Mouse (Mus musculus) bone marrow, adult 2 months (tissue): ENCODE results near the gene Ptprg.

Experiments
- CTCF ChIP-seq: fragments of 200-500 bp; IDR thresholded peaks from 2 replicates; pipeline ENCODE4 v1.5.1; 2011; ENCODE audit warnings: low read length, control low read depth; ENCODE audit not compliant: control insufficient read depth, insufficient read depth
- POLR2A ChIP-seq: fragments of 200-500 bp; IDR thresholded peaks from 2 replicates; pipeline ENCODE4 v1.6.1; 2011; ENCODE audit warnings: low read depth, mild to moderate bottlenecking, control low read depth, low read length, borderline replicate concordance; ENCODE audit not compliant: control insufficient read depth

- TF ChIP-seq CTCF = no peak
- no peak for TF ChIP-seq POLR2A
Measured at GRCm38 (mm10) chr14:11965878-11966277, 412.5 kb downstream of the Ptprg start.
